Mouse (Mus musculus) cerebellum, postnatal 14 days (tissue): ENCODE data around the gene Arf4.
A peak's percentile ranks its signal among the peaks of the same experiment; 100 is the strongest.
"Not testable (repeated sequence)": the region's sequence is repeated elsewhere in the genome, so short reads cannot be mapped to it uniquely, and the experiment has no call there.

Experiments
- DNase-seq, 2 experiments: peaks; one replicate each; pipeline ENCODE4 v3.0.0; 2021; ENCODE audit warnings: mixed read lengths in 2 of 2

The Arf4 gene

DNA sequence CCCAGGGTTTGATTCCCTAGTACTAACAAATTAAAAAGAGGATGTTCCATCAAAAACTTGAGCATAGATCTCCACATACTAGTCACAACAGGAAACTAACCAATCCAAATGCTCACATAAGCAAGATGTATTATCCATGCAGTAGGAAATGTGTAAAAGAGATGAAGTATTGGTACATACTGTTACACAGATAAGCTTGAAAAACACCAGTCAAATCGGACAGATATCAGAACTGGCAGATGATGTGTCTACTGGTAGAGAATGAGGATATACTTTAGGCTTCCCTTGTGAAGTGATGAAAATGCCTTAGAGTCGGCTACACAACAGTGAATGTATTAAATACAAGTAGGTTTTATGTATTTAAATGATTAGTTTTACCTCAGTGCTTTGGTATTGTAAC lies 24.6 kb downstream of the Arf4 start:
- no peak for DNase-seq

DNA sequence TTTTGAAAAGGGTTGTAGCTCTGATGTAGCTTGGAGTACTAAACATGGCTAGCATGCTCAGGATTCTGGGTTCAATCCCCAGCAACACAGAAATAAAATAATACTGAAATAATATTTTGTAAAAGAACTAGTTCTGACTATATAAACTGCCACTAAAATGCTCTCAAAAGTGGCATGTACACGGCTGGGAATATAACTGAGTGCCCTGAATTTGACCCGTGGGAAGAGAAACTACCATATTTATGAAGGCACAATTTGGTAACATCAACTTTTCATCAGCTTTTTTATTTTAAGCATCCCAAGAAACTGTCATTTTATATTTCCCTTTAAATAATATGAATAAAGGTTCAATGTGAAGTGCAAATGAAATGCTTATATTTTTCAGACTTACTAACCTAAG lies 26.0 kb downstream of the Arf4 start:
- DNase-seq, result no peak

DNA sequence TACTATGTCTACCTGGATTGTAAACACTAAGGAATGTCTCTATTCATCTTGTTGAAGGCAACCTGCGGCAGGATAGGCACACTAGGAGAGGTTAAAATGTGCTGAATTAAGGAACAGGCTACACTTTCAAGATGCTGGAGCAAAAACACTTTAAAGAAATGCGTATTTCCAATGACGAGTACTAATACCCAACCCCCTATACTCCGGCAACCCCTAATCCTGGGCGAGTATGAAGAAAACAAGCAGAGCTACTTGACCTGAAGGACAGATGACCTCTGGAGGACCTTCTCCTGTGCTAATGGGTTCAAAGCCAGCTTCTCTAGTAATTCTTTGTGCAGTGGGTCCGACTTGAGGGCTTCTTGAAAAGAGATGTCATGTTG lies 30.1 kb downstream of the Arf4 start:
- DNase-seq, result no peak

DNA sequence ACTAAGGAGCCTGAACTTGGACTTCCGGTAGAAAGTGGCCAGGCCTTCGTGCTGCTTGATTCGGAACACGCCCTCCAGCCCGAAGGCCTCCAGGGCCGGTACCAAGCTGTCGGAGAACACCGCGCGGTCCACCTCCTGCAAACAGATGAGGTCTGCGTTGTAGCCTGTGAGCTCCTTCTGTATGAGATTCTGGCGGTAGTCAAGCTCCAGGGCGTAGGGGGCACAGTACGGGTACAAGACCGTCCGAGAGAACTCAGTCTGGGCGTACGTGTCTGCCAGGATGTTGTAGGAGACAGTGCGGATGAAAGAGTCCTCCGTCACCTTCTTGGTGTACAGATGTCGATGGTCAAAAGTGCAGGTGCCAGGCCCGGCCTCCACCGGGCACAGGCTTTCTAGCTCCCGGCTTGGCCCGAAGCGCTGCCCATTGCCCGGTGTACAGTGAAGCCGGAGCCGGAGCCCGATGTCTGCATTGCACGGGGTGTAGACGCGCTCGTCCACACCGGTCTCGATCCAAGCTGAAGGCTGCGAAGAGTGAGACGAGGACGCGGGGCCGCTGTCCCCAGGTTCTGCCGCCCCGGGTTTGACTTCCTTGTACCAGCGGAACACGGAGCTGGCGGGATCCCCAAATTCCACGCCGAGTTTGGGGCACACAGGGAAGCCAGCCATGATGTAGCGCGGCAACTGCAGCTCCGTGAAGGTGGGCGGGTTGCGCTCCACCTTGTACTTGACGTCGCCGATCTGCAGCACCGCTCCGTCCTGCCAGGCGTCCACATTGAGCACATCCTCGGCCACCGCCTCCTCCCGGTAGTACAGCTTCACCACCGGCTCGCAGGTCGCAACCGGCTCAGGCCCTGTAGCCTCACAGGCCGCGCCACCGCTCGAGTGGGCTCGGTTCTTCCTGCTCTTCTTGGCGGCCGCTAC lies 30.8 kb downstream of the Arf4 start:
- DNase-seq, result peak; percentile 14 to 62

DNA sequence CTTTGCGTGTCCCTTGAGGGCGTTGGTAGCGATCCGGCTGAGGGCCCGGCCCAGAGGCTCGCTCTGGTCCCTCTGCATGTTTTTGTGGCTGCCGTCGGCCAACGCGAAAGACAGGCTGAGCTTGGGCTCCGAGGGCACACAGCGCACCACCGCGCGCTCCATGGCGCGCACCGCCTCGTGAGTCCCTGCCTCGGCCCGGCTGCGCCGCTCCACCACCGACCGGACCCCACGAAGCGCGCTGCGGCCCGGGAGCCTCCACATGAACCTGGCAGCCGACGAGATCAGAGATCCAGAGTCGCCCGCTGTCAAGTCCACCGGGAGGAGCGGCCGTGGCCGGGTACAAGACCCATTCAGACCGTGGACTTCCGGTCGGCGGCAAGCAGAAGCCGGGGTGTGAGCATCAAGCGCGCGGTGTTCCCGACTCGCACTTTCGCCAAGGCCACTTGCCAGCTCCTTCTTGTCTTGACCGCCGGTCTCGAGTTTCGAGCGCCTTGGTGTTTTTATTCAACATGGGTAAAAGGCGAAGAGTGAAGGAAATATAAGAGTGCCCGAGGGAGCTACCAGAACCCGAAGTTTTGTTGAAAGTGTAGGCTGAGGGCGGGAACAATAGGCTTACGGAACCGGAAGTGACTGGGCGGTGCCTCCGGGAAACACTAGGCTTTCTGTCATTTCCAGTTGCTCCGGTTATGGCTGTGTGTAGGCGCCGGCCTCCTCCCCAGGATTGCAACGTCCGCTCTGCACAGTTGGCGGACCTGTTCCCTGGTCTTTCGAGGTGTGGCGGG lies 31.6 kb downstream of the Arf4 start, which contains the start of gene Pde12:
Gene Pde12 (minus strand): TSS at position 592 of the 782 bp plus-strand sequence.
- DNase-seq, result peak; percentile 87 to 90

DNA sequence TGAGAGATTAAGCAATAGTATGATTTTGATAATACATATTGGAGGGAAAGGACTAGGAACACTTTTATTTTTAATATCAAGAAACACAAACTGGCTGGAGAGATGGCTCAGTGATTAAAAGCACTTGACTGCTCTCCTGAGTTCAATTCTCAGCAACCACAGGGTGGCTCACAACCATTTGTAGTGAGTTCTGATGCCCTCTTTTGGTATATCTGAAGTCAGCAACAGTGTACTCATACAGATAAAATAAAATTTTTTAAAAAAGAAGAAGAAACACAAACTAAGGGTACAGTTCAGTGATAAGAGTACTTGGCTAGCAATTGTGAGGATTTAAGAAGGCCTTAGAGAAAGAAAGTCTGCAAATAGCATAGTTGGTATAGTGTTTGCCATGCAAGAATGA lies 33.1 kb downstream of the Arf4 start:
- DNase-seq, result no peak

DNA sequence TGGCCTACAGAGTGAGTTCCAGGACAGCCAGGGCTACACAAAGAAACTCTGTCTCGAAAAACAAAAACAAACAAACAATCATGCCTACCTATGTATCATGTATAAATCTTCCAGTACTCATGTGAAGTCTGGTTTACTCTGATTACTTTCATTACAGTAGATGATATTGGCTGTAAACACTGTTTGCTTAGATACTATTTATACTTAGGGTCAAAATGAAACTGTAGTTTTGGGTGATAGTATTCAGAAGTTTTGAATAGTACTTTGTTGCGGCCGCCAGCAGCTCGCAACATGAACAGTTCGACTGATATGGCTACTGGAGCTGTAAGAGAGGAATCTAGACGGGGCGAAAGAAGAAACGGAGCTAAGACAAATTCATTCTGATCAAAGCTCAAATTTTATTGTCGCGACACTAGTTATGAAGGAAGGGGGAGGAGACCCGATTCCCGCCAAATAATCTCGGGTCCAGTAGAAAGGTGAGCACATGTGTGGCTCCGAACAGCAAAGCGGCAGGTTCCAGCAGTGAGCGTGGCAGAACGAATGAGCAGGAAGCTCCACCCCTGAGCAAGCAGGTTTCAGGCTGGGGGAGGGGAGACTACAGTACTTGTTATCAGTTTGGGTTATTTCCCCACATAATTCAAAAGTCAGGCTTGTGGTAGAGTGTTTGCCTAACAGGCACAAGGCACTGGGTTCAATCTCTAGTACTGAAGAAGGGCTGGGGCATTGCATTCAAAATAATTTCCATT lies 34.2 kb downstream of the Arf4 start:
- DNase-seq, result not testable (repeated sequence)

DNA sequence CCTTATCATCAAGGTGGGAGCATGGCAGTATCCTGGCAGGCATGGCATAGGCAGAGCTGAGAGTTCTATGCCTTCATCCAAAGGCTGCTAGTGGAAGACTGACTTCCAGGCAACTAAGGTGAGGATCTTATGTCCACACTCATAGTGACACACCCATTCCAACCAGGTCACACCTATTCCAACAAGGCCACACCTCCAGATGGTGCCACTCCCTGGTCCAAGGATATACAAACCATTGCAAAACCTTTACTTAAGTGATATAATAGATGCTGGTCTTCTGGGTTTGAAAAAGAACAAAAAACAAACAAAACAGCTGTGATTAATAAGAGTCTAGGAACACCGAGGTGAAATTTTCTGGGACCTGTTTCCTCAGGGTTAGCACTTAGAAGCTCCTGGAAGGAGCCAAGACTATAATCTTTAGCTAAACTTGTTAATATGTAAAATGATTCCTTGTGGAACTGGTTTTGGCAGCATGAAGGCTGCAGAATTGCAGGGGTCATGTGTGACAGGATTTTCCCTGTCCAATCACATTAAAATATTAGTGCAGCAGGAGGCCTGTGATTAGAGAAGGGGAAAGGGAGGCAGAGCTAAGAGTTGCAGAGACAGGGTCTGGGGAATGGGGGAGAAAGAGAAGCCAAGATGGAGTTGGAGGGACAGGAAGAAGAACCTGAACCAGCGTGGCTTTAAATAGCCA lies 36.7 kb downstream of the Arf4 start:
- DNase-seq, result not testable (repeated sequence)

DNA sequence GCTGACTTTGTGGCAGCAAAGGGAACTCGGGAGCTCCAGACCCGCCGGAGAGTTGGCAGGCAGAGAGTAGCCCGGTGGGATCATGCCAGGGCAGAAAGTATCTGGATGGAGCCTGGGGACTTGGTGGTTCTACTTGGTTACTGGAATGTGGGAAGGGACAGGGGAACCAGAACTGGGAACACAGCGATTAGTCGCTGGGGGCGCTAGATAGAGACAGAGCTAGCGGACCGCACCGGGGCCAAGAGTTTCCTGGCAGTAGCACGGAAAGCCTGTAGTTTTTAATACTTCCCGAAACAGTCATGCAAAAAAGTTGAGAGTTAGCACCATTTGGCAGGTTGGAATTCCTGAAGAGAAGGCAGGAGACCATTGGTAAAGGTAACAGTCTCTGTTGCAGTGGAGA lies 37.5 kb downstream of the Arf4 start:
- DNase-seq, result peak; percentile 26 to 54

DNA sequence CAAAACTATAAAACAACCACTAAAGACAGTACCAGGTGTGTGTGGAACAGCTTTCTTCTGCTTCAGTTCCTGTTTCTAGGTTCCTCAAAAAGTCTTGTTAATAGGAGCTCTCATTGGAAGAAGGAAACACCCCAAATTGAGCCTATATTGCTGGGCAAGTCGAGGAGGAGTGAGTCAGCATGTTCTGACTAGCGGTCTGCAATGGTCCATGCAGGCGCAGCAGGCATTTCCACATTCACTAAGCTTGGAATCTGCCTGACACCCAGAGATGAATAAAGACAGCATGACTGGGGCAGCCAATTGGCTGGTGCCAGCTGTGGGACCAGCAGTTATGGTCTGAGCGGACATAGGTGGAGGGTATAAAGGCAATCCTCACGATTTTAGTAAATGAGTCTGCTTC lies 37.9 kb downstream of the Arf4 start:
- DNase-seq, result no peak

DNA sequence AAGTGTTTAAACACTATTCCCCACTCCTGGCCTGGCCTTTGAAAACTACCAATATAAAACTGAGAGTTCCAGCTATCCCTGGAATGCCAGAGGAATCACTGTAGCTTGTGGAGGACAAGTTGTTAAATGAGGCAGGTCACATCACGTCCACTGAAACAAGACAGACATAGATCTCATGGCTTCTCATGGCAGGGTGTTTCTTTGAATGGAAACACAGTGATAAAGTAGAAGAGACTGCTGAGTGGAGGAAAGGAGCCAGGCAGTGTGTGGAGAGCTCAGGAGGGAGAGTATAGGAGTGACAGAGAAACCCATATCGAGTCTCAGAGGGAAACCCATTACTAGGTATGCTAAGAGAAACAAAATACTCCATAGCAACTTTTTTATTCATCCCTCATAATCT lies 52.9 kb downstream of the Arf4 start:
- no peak for DNase-seq

DNA sequence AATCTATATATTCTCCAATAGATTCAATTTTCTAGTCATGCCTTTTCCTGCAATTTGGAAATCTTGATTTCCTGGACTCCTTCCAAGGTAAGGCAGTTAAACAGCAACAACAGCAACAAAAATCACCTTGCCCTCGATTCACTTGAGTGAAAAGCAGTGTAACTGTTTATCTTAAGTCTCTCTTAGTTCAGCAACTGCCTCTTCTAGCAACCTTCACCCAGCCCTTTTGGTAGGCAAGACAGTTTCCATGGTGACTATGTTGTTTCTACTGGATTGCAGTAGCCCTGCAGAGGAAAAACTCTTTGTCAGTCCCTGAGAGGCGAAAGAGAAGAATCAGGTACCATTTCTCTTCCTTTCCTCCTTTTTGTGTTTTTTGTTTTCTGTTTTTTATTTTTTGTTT lies 53.5 kb downstream of the Arf4 start:
- DNase-seq, result no peak

DNA sequence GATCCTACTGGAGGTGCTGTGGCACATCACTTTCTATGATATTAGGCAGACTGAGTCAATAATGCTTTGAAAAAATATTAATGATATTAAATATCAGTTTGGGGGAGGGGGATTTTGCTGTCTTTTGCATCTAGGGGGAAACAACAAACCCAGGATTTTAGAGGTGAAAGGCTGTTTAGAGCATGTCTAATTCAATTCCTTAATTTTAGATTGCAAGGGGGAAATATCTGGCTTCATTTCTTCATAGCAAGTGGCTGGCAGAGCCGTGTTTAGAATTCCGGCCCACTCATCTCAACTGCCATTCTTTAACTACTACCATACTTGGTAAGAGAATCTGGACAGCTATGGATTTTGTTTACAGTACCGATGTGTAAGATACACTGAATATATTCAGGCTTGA lies 55.1 kb downstream of the Arf4 start, which contains the start of gene Dnah12:
Gene Dnah12 (plus strand): TSS at position 301 of the 400 bp plus-strand sequence.
- DNase-seq, result no peak

DNA sequence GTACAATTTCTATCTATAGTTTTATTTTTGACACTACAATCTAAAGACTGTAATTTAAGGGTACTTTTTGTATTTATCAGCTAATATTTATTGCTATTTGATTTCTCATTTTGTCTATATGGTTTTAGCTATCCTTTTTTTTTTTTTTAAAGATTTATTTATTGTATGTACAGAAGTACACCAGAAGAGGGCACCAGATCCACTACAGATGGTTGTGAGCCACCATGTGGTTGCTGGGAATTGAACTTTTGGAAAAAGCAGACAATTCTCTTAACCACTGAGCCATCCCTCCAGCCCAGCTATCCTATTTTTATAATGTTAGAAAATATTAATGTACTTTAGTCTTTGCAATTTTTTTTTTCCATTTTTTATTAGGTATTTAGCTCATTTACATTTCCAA lies 60.0 kb downstream of the Arf4 start:
- peak; percentile 5 to 10 for DNase-seq

DNA sequence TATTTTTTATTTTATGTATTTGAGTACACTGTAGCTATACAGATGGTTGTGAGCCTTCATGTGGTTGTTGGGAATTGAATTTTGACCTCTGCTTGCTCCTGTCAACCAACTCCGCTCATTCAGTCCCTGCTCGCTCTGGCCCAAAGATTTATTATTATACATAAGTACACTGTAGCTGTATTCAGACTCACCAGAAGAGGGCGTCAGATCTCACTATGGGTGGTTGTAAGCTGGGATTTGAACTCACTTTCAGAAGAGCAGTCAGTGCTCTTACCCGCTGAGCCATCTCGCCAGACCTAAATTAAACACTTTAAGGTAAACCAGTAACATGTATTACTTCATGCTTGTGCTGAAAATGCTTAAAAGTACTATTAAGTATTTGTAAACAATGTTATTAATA lies 67.4 kb downstream of the Arf4 start:
- not testable (repeated sequence) for DNase-seq
